Comparison of ENCODE assay signal across 19 mouse cellular contexts in genomic region chr14:58510790-58511189, GRCm38 (mm10).
DNase-seq lines count a peak whose midpoint lies in the region; ATAC-seq and TF ChIP-seq lines count a peak whose summit lies in the region.
"Had no signal": no experiment of that assay in that cellular context is flagged by ENCODE, and none has a peak within 500 bp of the region (broad histone marks: within the 10 kb centered on the region; RNA-seq: fewer than 3 reads in every experiment).

No protein-coding gene starts in this region.

- DNase-seq in embryo, embryonic 10 days (ENCODE audit: low spot score) = peak; percentile 31
- DNase-seq in embryo, embryonic 11 days = no peak
- DNase-seq in layer of hippocampus, adult 2 months (ENCODE audit: low spot score in 2 of 2) = no peak
- no peak for DNase-seq in layer of hippocampus, postnatal 10 days (ENCODE audit: low spot score in 2 of 2)
- DNase-seq in 416B (ENCODE audit: low read depth) (peak; percentile 8), ES-CJ7 (ENCODE audit: low read depth, low spot score) (peak; percentile 47)
- no peak for DNase-seq in cerebellum, adult 11 months
- DNase-seq: midbrain, embryonic 14.5 days had no signal

- H3K27ac ChIP-seq in layer of hippocampus, adult 2 months = no peak overlapping the region
- H3K27ac ChIP-seq: embryonic facial prominence, embryonic 10.5 days; forebrain, embryonic 15.5 days; heart, adult 2 months; heart, embryonic 15.5 days; hindbrain, embryonic 10.5 days; limb, embryonic 13.5 days; lung, embryonic 15.5 days had no signal

- H3K4me3 ChIP-seq in layer of hippocampus, adult 2 months = no peak overlapping the region
- H3K4me3 ChIP-seq: embryonic facial prominence, embryonic 10.5 days; erythroblast, embryonic 14.5 days; forebrain, embryonic 15.5 days; heart, adult 2 months; heart, embryonic 15.5 days; hindbrain, embryonic 10.5 days; limb, embryonic 13.5 days; lung, embryonic 15.5 days; myocyte had no signal

- no peak for ATAC-seq in erythroblast, adult 5-6 weeks (replicated peaks; ENCODE audit: low FRiP score, poor library complexity, severe bottlenecking)
- ATAC-seq: activated CD4-positive, CD25-positive, alpha-beta regulatory T cell, adult 4 months; forebrain, embryonic 15.5 days had no signal

- TF ChIP-seq CTCF in layer of hippocampus, adult 2 months (conservative IDR thresholded peaks at IDR 0.05) = peak; percentile 21; the same call in 1 of the 2 replicates

Comparison
In these comparisons a context has a peak if more than half of its experiments do, and no peak if none do; other contexts are left out.
1. DNase-seq: peak in embryo, embryonic 10 days (single experiment), 416B (single experiment) and ES-CJ7 (single experiment); none in embryo, embryonic 11 days (single experiment), layer of hippocampus, adult 2 months (0 of 2), layer of hippocampus, postnatal 10 days (0 of 2) and cerebellum, adult 11 months (single experiment).